Mouse (Mus musculus): ENCODE measurements around the gene Lamb3.

Gene Lamb3

GRCm38 (mm10) chr1:193200640-193201382 is 6.7 kb upstream of the Lamb3 start:
- DNase-seq (ENCODE audit: low read depth in 2 of 2, low spot score in 2 of 2) = peak; percentile 72 to 79

GRCm38 (mm10) chr1:193201383-193201778 is 6.1 kb upstream of the Lamb3 start, which contains the start of gene Traf3ip3:
TSS of gene Traf3ip3 (minus strand) at chr1:193201703.
- peak; percentile 82 to 85 for DNase-seq (ENCODE audit: low read depth in 2 of 2, low spot score in 2 of 2)

- no peak for DNase-seq (ENCODE audit: low read depth in 2 of 2, low spot score in 2 of 2)
These were observed 3.7 kb upstream of the Lamb3 start for GRCm38 (mm10) chr1:193203821-193204220.

GRCm38 (mm10) chr1:193205431-193205830 is 2.1 kb upstream of the Lamb3 start:
- no peak for DNase-seq (ENCODE audit: low read depth in 2 of 2, low spot score in 2 of 2)

GRCm38 (mm10) chr1:193208178-193208577 is 679 bp downstream of the Lamb3 start:
- peak; percentile 46 to 68 for DNase-seq (ENCODE audit: low read depth in 2 of 2, low spot score in 2 of 2)

GRCm38 (mm10) chr1:193211371-193211770 is 3.9 kb downstream of the Lamb3 start:
- no peak for DNase-seq (ENCODE audit: low read depth in 2 of 2, low spot score in 2 of 2)

GRCm38 (mm10) chr1:193214053-193214452 is 6.6 kb downstream of the Lamb3 start:
- DNase-seq (ENCODE audit: low read depth in 2 of 2, low spot score in 2 of 2) = no peak

GRCm38 (mm10) chr1:193216000-193216399 is 8.5 kb downstream of the Lamb3 start:
- no peak for DNase-seq (ENCODE audit: low read depth in 2 of 2, low spot score in 2 of 2)

- DNase-seq (ENCODE audit: low read depth in 2 of 2, low spot score in 2 of 2) = no peak
These were observed 12.9 kb downstream of the Lamb3 start for GRCm38 (mm10) chr1:193220408-193220807.

- DNase-seq (ENCODE audit: low read depth in 2 of 2, low spot score in 2 of 2) = no peak
These were observed 18.0 kb downstream of the Lamb3 start for GRCm38 (mm10) chr1:193225531-193225930.

- DNase-seq (ENCODE audit: low read depth in 2 of 2, low spot score in 2 of 2) = no peak
These were observed 18.6 kb downstream of the Lamb3 start for GRCm38 (mm10) chr1:193226114-193226513.

- no peak for DNase-seq (ENCODE audit: low read depth in 2 of 2, low spot score in 2 of 2)
These were observed 19.4 kb downstream of the Lamb3 start for GRCm38 (mm10) chr1:193226724-193227522.

- no peak for DNase-seq (ENCODE audit: low read depth in 2 of 2, low spot score in 2 of 2)
These were observed 20.0 kb downstream of the Lamb3 start for GRCm38 (mm10) chr1:193227537-193227936.

- no peak for DNase-seq (ENCODE audit: low read depth in 2 of 2, low spot score in 2 of 2)
These were observed 22.1 kb downstream of the Lamb3 start for GRCm38 (mm10) chr1:193229570-193229969.

GRCm38 (mm10) chr1:193230531-193230930 is 23.0 kb downstream of the Lamb3 start:
- DNase-seq (ENCODE audit: low read depth in 2 of 2, low spot score in 2 of 2) = no peak

- no peak for DNase-seq (ENCODE audit: low read depth in 2 of 2, low spot score in 2 of 2)
These were observed 23.4 kb downstream of the Lamb3 start for GRCm38 (mm10) chr1:193230935-193231334.

- DNase-seq (ENCODE audit: low read depth in 2 of 2, low spot score in 2 of 2) = no peak
These were observed 25.2 kb downstream of the Lamb3 start for GRCm38 (mm10) chr1:193232732-193233131.

GRCm38 (mm10) chr1:193234130-193234645 is 26.7 kb downstream of the Lamb3 start:
- DNase-seq (ENCODE audit: low read depth in 2 of 2, low spot score in 2 of 2) = no peak

GRCm38 (mm10) chr1:193234930-193235329 is 27.4 kb downstream of the Lamb3 start:
- DNase-seq (ENCODE audit: low read depth in 2 of 2, low spot score in 2 of 2) = no peak

- no peak for DNase-seq (ENCODE audit: low read depth in 2 of 2, low spot score in 2 of 2)
These were observed 30.9 kb downstream of the Lamb3 start for GRCm38 (mm10) chr1:193238426-193238825.

- no peak for DNase-seq (ENCODE audit: low read depth in 2 of 2, low spot score in 2 of 2)
These were observed 33.9 kb downstream of the Lamb3 start for GRCm38 (mm10) chr1:193241436-193241835.

GRCm38 (mm10) chr1:193242238-193242637 is 34.7 kb downstream of the Lamb3 start:
- DNase-seq (ENCODE audit: low read depth in 2 of 2, low spot score in 2 of 2) = no peak
